Mouse (Mus musculus) cerebellum, adult 2 months (tissue): ENCODE data around the gene Atxn1.

Source experiments
- CTCF ChIP-seq: fragments of 200-500 bp; IDR thresholded peaks from 2 replicates; pipeline ENCODE4 v1.5.1; 2011; ENCODE audit warnings: low read depth, mild to moderate bottlenecking, control low read depth, low read length, moderate library complexity, borderline replicate concordance; ENCODE audit not compliant: insufficient read depth
- POLR2A ChIP-seq: fragments of 200-500 bp; IDR thresholded peaks from 2 replicates; pipeline ENCODE4 v1.6.1; 2011; ENCODE audit warnings: low read length, control low read depth, borderline replicate concordance; ENCODE audit not compliant: insufficient read depth

DNA sequence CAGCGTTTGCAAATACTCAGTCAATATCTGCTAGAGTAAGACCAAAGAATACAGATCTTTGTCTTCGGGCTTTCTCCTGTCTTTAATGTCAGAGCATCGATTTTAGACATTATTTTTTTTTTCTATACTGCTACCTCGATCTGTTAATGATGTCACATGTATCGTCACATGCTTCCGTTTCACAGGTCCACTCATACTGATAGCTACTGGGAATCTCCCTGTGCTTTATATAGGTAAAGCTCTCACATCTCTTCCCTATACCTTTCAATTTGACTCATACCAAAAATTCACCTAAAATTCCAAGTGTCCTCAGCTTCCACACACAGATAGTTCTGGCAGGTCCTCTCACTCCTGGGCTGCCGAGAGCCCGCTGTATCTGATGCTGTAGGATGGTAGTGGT, 277.2 kb downstream of the Atxn1 start:
- no peak for TF ChIP-seq POLR2A
- TF ChIP-seq CTCF, result no peak
